Mouse (Mus musculus): ENCODE data around the gene L3mbtl1. TPM values are rescaled to one million over a fixed set of nuclear protein-coding genes. Genes with fewer than 3 reads are reported as not detected.
"Not testable (repeated sequence)": the region's sequence is repeated elsewhere in the genome, so short reads cannot be mapped to it uniquely, and the experiment has no call there.

Gene L3mbtl1
- 0.28 TPM in 1 of 2 replicates, not detected in the other for total RNA-seq (2014; rRNA removed)
- 0.11 TPM in 1 of 2 replicates, not detected in the other for polyA plus RNA-seq (2012; rRNA removed)

DNA sequence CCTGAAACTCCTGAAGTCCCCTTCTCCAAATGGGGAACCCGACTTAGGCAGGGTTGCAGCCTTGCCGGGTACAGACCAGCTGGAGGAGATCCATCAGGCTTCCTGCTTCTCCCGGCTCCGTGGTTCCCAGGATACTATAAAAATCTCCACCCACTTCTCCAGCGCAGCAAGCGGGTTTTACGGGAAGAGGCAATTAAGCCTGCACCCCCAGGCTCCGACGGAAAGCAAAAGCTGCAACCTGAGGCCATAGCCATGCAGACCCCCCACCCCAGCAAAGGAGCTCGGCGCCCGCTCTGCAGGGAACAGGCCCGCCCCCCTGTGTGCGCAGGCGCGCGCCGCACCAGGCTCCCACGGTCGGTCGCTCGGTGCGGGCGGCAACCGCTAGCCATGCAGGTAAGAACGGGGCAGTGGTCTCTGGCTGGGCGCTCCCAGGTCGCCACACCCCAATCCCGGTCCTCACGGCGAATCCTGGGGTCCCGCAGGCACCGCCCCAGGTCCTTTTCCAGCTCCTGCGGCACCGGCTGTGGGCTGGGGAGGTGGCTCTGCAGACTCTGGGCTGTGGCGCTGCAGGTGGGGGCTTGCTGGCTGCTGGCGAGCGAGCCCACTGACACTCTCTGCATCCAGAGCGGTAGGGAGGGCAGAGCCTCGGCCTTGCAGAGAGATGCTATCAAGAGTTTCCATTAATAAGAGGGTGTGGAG lies at the start of gene L3mbtl1:
TSS of gene L3mbtl1 (plus strand) at position 325 of the 699 bp plus-strand sequence.
- no peak for TF ChIP-seq POLR2A (IDR thresholded peaks at IDR 0.05; ENCODE audit: extremely low read depth, insufficient read depth, low read length)
- no peak for TF ChIP-seq CTCF (IDR thresholded peaks at IDR 0.05; ENCODE audit: low read depth, low read length)
- DNase-seq (ENCODE audit: extremely low read depth, low read depth, low spot score): no peak

GRCm38 (mm10) chr2:162899256-162899655 lies 44.0 kb upstream of the L3mbtl1 start:
- not testable (repeated sequence) for H3K9ac ChIP-seq (ENCODE audit: low read depth, low read length); H3K27ac ChIP-seq (replicated peaks; ENCODE audit: insufficient read depth, low read depth, low read length); H3K4me3 ChIP-seq (ENCODE audit: insufficient read depth, low read depth, low read length); H3K4me1 ChIP-seq (ENCODE audit: control insufficient read depth, insufficient read depth, low read length); H3K27me3 ChIP-seq (ENCODE audit: control insufficient read depth, insufficient read depth, low read length); H3K79me2 ChIP-seq (ENCODE audit: control insufficient read depth, insufficient read depth, low read length); H3K36me3 ChIP-seq (ENCODE audit: control insufficient read depth, insufficient read depth, low read length); DNase-seq (ENCODE audit: extremely low read depth, low read depth, low spot score)
- WGBS: 80% methylated on average over 20 of the region's 20 CpGs

More for the DNA sequence above, at the start of gene L3mbtl1:
- H3K9ac ChIP-seq (ENCODE audit: low read depth, low read length): peak within 1 kb of the TSS; percentile 5; the same call in 1 of the 2 replicates
- no peaks in the 10 kb centered on the region for H3K79me2 ChIP-seq (ENCODE audit: control insufficient read depth, insufficient read depth, low read length)
- H3K27me3 ChIP-seq (ENCODE audit: control insufficient read depth, insufficient read depth, low read length): no peaks in the 10 kb centered on the region
- H3K4me1 ChIP-seq (ENCODE audit: control insufficient read depth, insufficient read depth, low read length): peaks cover 12% of the 10 kb centered on the region
- no peak within 1 kb of the TSS for H3K27ac ChIP-seq (replicated peaks; ENCODE audit: insufficient read depth, low read depth, low read length)
- H3K36me3 ChIP-seq (ENCODE audit: control insufficient read depth, insufficient read depth, low read length): peaks cover 18% of the 10 kb centered on the region
- WGBS: under 1% methylated on average over 40 of the region's 40 CpGs
- peak within 1 kb of the TSS; percentile 43 for H3K4me3 ChIP-seq (ENCODE audit: insufficient read depth, low read depth, low read length)

GRCm38 (mm10) chr2:162899880-162900589 lies 43.2 kb upstream of the L3mbtl1 start:
- H3K36me3 ChIP-seq (ENCODE audit: control insufficient read depth, insufficient read depth, low read length): no peaks in the 10 kb centered on the region
- no peaks in the 10 kb centered on the region for H3K27me3 ChIP-seq (ENCODE audit: control insufficient read depth, insufficient read depth, low read length)
- peak; percentile 52 for DNase-seq (ENCODE audit: extremely low read depth, low read depth, low spot score)
- no peaks in the 10 kb centered on the region for H3K4me1 ChIP-seq (ENCODE audit: control insufficient read depth, insufficient read depth, low read length)
- TF ChIP-seq CTCF (IDR thresholded peaks at IDR 0.05; ENCODE audit: low read depth, low read length): no peak
- no peak for TF ChIP-seq POLR2A (IDR thresholded peaks at IDR 0.05; ENCODE audit: extremely low read depth, insufficient read depth, low read length)
- no peak overlapping the region for H3K27ac ChIP-seq (replicated peaks; ENCODE audit: insufficient read depth, low read depth, low read length)
- no peaks in the 10 kb centered on the region for H3K79me2 ChIP-seq (ENCODE audit: control insufficient read depth, insufficient read depth, low read length)
- no peak overlapping the region for H3K4me3 ChIP-seq (ENCODE audit: insufficient read depth, low read depth, low read length)
- H3K9ac ChIP-seq (ENCODE audit: low read depth, low read length): no peak overlapping the region
- 74% methylated on average over 12 of the region's 12 CpGs for WGBS

- Histone ChIP-seq H3K36me3 (ENCODE audit: control insufficient read depth, insufficient read depth, low read length) (no peaks in the 10 kb centered on the region), H3K9ac (ENCODE audit: low read depth, low read length) (no peak overlapping the region), H3K79me2 (ENCODE audit: control insufficient read depth, insufficient read depth, low read length) (no peaks in the 10 kb centered on the region), H3K4me3 (ENCODE audit: insufficient read depth, low read depth, low read length) (no peak overlapping the region), H3K27me3 (ENCODE audit: control insufficient read depth, insufficient read depth, low read length) (no peaks in the 10 kb centered on the region), H3K27ac (replicated peaks; ENCODE audit: insufficient read depth, low read depth, low read length) (no peak overlapping the region), H3K4me1 (ENCODE audit: control insufficient read depth, insufficient read depth, low read length) (no peaks in the 10 kb centered on the region)
- WGBS: 43% methylated on average over 2 of the region's 2 CpGs
- DNase-seq (ENCODE audit: extremely low read depth, low read depth, low spot score): no peak
- TF ChIP-seq POLR2A (IDR thresholded peaks at IDR 0.05; ENCODE audit: extremely low read depth, insufficient read depth, low read length) (no peak), CTCF (IDR thresholded peaks at IDR 0.05; ENCODE audit: low read depth, low read length) (no peak)
These were observed 42.7 kb upstream of the L3mbtl1 start for GRCm38 (mm10) chr2:162900590-162900916.

DNA sequence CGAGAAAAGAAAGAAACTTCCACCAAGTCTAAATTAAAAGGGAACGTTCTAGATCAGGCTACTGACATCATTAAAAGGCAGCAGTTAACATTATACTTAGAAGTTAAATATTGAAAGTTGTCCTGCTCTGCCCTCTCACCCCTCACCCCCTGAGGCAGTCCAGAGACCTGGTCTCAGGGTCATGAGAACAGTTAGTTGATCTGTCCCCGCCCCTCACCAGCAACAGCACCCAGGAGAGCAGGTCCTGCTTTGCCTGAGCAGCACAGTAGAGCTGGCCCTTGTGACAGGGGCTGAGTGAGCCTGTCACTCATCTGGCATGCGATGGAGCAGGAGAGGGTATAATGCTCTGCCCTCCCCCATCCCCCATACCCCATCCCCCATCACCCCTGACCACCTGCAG lies 37.4 kb upstream of the L3mbtl1 start:
- no peaks in the 10 kb centered on the region for H3K79me2 ChIP-seq (ENCODE audit: control insufficient read depth, insufficient read depth, low read length)
- no peak overlapping the region for H3K4me3 ChIP-seq (ENCODE audit: insufficient read depth, low read depth, low read length)
- 27% methylated on average over 4 of the region's 4 CpGs for WGBS

GRCm38 (mm10) chr2:162908052-162908491 lies 35.2 kb upstream of the L3mbtl1 start:
- Histone ChIP-seq H3K79me2 (ENCODE audit: control insufficient read depth, insufficient read depth, low read length) (no peaks in the 10 kb centered on the region), H3K36me3 (ENCODE audit: control insufficient read depth, insufficient read depth, low read length) (no peaks in the 10 kb centered on the region), H3K4me3 (ENCODE audit: insufficient read depth, low read depth, low read length) (no peak overlapping the region), H3K9ac (ENCODE audit: low read depth, low read length) (no peak overlapping the region), H3K27me3 (ENCODE audit: control insufficient read depth, insufficient read depth, low read length) (no peaks in the 10 kb centered on the region), H3K4me1 (ENCODE audit: control insufficient read depth, insufficient read depth, low read length) (no peaks in the 10 kb centered on the region), H3K27ac (replicated peaks; ENCODE audit: insufficient read depth, low read depth, low read length) (no peak overlapping the region)
- WGBS: 61% methylated on average over 16 of the region's 16 CpGs
- TF ChIP-seq CTCF (IDR thresholded peaks at IDR 0.05; ENCODE audit: low read depth, low read length) (no peak), POLR2A (IDR thresholded peaks at IDR 0.05; ENCODE audit: extremely low read depth, insufficient read depth, low read length) (no peak)
- DNase-seq (ENCODE audit: extremely low read depth, low read depth, low spot score): no peak

More for the DNA sequence above, 37.4 kb upstream of the L3mbtl1 start:
- Histone ChIP-seq H3K9ac (ENCODE audit: low read depth, low read length) (no peak overlapping the region), H3K36me3 (ENCODE audit: control insufficient read depth, insufficient read depth, low read length) (no peaks in the 10 kb centered on the region), H3K27ac (replicated peaks; ENCODE audit: insufficient read depth, low read depth, low read length) (no peak overlapping the region), H3K4me1 (ENCODE audit: control insufficient read depth, insufficient read depth, low read length) (no peaks in the 10 kb centered on the region), H3K27me3 (ENCODE audit: control insufficient read depth, insufficient read depth, low read length) (no peaks in the 10 kb centered on the region)
- DNase-seq (ENCODE audit: extremely low read depth, low read depth, low spot score): peak; percentile 52
- no peak for TF ChIP-seq CTCF (IDR thresholded peaks at IDR 0.05; ENCODE audit: low read depth, low read length)
- no peak for TF ChIP-seq POLR2A (IDR thresholded peaks at IDR 0.05; ENCODE audit: extremely low read depth, insufficient read depth, low read length)
